Mouse (Mus musculus): Measurements from ENCODE around the gene Rbp4. TPM values are rescaled to one million over a fixed set of nuclear protein-coding genes. Genes with fewer than 3 reads are reported as not detected.
A peak's percentile ranks its signal among the peaks of the same experiment; 100 is the strongest.

Gene Rbp4
- total RNA-seq (2014; fragmentation: Nextera tagmentation) (not detected in 2 replicates), total RNA-seq (2017) (not detected in 2 replicates)

DNA sequence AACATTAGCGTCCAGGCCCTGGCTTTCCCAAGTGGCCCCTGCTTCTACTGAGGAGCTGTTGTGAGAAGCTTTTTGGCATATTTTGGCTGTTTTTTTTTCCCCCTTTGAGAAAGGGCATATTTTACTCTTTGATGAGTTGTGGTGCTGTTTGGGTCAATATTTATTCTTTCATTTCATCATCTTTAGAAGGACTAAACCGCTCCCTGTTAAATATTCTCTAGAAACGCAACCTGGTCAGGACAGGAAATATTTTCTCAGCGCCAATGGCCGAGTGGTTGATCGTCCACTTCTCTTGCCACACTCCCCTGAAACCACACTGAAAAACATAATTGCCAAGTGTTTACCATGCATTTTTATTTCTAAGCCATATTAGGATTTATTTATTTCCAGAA lies at the start of gene Rbp4:
Rbp4 (minus strand) TSS at position 63 of the 392 bp plus-strand sequence.
- no peak for ATAC-seq (replicated peaks; ENCODE audit: poor library complexity, severe bottlenecking)

DNA sequence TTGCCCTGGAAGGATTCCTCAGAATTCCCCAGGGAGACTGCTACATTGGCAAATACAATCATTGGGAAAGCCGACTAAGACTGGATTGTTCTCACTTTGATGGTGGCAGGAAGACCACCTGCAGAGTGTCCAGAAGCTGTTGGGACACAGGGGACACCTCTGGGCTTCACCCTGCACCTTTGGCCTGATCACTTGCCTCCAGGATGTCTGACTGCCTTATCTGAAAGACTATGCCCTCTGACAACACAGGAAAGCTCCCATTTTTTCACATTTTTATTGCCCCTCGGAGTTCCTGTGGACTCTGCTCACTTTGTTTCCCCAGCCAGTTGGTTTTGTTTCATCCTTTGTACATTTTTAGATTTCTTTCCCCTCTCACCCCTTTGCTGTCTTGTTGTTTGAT lies 39.6 kb upstream of the Rbp4 start:
- ATAC-seq (replicated peaks; ENCODE audit: poor library complexity, severe bottlenecking), result no peak

DNA sequence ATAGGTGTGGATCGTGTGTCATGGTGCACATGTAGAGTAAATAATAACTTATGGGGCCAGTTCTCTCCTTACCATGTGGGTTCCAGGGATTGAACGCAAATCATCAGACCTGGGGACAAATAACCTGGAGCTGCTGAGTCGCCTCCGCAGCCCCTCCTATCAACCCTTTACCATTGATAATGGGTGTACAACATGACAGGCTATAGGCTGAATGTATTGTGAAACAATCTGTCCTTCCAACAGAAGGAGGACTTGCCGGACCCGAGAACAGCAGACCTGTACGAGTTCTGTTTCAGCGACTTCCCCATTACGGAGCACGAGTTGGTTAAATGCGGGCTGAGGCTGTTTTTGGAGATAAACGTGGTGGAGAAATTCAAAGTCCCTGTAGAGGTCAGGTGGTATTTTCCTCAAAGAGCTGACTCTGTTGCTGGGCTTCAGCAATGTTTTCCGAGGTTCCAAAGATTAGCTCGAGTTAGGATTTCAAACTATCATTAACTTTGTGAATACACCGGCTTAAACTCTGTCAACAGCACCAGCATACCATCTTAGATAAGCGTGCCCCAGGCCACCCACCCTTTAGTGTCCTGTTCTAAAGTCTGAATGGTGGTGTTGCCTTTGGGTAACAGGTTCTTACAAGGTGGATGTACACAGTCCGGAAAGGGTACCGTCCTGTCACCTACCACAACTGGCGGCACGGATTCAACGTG lies 36.7 kb upstream of the Rbp4 start:
- no peak for ATAC-seq (replicated peaks; ENCODE audit: poor library complexity, severe bottlenecking)

DNA sequence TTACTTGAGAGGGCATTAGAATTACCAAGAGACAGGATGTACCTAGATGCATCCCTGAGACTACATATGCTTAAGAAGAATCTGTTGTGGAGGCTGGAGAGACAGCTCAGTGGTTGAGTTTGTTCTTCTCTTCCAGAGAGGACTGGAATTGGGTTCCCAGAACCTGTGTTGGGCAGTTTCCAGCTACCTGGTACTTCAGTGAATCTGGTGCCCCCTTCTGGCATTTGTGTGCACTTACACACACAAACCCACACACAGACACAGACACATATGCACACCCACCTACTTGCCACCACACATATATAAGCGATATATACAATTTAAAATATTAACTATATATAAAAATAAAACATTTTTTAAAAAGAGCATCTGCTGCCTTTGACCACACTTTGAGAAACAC lies 31.2 kb upstream of the Rbp4 start:
- ATAC-seq (replicated peaks; ENCODE audit: poor library complexity, severe bottlenecking), result no peak

DNA sequence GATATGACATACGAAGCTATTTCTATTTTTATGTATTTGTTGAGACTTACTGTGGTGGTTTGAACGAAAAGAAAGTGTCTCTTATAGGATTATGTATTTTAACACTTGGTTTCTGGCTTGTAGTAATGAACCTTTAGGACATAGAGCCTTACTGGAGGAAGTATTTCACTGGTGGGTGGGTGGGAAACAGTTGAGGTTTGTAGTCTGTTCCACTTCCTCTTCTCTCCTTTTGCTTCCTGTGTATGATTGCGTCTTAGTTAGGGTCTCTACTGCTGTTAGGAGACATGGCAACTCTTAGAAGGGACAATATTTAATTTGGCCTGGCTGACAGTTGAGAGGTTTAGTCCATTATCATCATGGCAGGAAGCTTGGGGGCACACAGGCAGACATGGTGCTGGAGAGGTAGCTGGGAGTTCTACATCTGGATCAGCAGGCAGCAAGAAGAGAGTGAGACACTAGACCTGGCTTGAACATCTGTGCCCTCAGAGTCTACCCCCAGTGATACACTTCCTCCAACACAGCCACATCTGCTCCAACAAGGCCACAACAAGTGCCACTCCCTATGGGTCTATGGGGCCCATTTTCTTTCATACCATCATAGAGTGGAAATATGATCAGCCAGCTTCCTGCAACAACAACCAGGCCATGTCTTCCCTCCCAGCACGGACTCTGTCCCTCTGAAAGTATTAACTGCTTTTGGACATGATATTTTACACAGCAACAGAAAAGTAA lies 18.6 kb upstream of the Rbp4 start:
- ATAC-seq (replicated peaks; ENCODE audit: poor library complexity, severe bottlenecking), result peak; percentile 91

DNA sequence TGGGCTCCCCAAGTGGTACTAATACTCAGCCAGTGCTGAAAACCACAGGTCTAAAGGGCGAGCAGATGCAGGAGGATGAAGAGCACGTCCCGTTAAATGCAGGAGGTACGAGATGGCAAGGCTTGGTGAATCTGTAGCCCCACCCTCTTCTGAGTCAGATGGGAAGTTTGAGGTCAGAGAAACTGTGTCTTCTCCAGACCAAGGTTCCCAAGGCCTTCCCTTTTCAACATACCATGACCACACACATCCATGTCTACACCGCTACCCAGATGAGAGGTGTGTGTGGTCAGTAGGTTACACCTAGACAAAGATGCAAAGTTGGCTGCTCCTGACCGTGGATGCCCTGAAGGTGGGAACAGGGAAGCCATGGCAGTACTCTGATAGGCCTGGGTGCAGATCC lies 9.7 kb upstream of the Rbp4 start:
- peak; percentile 44 for ATAC-seq (replicated peaks; ENCODE audit: poor library complexity, severe bottlenecking)

DNA sequence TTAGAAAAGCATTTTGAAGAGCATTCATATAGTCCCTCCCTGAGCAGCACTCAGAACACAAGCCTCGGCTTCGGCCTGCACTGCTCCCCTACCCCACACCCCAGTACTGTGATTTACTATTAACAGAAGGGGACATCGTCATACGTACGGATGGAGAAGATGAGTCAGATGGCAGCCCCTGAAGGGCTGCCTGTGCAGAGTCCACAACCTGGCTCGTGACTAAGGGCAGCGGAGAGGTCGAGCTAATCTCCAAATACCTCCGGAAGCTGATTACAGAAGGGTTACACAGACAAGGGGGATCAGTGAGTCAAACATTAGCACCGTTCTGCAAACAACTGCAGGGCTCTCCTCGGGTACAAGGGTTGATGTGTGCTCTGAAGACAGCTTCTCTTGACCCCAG lies 8.9 kb upstream of the Rbp4 start:
- ATAC-seq (replicated peaks; ENCODE audit: poor library complexity, severe bottlenecking), result no peak

DNA sequence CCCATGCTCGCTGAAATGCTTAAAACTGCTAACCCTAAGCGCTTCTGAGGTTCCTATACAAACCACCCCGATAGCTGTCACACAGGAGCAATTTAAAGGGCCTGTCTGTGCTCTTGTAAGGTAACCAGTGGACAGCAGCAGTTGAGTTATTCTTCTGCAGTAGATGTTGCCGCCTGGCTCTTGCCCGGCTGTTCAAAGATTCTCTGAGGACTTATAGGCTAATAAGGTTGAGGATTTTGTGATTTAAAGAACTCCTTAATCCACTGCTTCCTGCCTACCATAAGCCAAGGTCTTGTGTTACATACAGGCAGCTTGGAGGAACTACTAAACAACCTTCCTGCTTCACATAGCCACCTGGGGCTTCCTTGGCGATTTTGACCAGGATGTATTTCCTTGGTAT lies 7.4 kb upstream of the Rbp4 start, which contains the start of gene Pde6c:
Pde6c (plus strand) TSS at position 301 of the 400 bp plus-strand sequence.
- no peak for ATAC-seq (replicated peaks; ENCODE audit: poor library complexity, severe bottlenecking)

DNA sequence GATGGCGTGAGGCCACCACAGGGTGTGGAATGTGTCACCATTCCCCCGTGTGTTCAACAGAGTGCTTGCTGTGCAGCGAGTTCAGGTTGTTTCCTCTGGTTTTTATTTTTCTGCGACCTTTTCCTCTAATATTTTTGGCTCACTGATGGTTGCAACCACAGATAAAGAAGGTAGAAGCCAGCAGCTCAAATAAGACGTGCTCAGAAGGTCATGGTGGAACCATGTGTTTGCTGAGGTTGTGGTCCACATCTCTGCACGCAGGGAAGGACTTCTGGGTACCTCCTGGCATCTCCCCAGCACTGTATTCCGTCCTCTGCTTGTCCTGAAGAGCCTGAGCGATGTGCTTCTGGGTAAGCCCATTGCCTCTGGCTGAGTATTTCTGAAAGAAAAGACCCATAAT lies 1.6 kb upstream of the Rbp4 start:
- no peak for ATAC-seq (replicated peaks; ENCODE audit: poor library complexity, severe bottlenecking)

DNA sequence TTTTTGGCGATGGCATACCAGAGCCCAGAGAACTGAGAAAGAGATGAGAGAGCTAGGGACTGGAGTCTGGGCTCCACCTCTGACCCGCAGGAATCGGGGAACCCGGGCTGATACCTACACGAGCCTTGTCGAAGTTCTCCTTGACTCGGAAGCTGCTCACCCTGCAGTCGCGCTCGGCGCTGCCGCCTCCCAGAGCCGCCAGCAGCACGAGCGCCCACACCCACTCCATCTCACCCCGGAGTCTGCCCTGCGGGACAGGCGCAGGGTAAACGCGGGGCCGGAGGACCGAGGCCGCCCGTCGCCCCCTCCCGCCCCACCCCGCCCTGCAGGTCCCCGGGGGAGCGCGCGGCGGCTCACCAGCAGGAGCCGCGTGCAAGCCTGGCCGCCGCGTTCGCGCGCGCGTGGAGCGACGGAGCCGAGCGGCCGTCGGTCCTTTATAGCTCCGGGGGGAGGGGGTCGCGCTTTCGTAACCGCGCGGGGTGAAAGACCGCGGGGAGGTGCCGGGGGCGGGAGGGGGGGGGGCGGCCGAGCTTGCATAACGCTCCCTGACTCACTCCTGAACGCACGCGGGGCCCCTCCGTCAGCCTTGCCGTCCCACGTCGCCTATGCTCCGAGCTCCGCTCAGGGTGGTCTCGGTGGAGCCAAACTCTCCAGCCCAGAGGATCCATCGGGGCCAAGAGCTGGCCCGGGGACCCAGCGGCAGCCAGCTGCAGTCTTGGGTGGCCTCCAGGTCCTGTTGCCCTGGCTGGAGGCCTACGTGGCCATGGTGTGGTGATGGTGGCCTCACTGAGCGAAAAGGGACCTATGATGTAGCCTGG lies 471 bp downstream of the Rbp4 start:
- peak; percentile 52 for ATAC-seq (replicated peaks; ENCODE audit: poor library complexity, severe bottlenecking)

DNA sequence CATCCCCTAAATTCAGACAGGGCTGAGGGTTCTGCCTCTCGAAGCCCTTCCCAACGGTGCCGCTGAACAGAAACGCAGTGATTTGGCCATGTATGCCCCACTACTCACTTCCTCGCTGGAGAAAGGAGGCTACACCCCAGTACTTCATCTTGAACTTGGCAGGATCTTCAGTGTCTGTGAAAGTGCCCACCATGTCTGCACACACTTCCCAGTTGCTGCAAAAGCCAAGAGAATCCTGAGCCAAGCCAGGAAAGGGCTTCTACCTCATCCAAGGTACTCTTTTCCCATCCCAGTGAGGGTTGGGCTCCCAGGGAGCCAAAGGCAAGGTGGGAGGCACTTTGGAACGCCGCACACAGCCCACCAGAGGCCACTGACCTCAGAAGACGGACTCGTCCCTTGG lies 1.2 kb downstream of the Rbp4 start:
- ATAC-seq (replicated peaks; ENCODE audit: poor library complexity, severe bottlenecking), result 0 out of 2 replicates have a peak, but pooled peaks have one; percentile 10

DNA sequence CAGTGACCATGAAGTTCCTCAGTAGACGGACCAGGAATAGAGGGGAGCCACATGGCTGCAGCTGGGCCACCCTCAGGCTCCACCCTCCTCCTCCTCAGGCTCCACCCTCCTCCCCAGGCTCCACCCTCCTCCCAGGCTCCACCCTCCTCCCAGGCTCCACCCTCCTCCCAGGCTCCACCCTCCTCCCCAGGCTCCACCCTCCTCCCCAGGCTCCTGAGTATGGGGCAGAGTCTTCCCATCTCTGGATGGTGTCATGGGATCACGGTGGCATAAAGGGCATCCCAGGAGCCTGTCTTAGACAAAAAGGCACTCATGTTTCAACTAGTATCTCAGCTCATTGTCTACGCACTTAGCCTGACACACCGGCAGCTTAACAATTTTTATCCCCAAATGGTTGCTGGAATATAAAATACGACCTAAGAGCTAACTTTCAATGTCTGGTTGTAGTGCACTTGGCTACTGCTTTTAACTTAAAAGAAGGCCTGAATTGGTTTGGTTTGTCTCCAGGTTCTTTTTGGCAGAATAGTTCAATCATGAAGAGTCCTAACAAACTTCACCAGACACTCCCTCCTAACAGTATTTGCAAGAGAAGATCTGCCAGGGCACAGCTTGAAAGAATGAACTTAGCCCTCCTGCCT lies 4.8 kb downstream of the Rbp4 start:
- ATAC-seq (replicated peaks; ENCODE audit: poor library complexity, severe bottlenecking), result peak; percentile 30; the same call in 1 of the 2 replicates

DNA sequence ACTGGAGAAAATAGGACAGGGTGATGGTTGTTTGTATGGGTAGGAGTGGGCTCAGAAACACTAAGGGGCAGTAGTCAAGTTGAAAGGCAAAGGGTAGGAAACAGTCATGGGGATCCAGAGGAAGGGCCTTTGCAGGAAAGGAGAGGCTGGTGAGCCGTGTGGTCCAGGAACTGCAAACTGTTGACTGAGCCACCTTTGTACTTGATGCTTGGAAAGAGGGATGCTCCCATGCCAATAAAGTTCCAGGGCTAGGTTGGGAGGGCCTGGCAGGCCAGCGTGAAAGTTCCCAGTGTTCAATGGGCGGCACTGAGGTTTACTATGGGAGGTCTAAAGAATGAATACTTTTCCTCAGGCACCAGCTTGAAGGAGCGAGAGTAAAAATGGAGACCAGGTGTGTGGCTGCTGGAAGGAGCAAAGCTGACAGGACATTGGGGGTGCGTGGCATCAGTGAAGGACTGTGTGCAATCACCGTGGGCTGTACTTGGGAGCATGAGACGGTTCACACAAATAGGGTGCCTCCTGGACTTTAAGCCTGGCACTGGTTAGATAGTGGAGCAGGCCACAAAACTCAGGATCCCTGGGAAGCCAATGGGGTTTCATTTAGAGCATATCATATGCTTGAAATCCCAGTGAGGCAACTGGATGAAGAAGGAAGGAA lies 10.1 kb downstream of the Rbp4 start:
- no peak for ATAC-seq (replicated peaks; ENCODE audit: poor library complexity, severe bottlenecking)

DNA sequence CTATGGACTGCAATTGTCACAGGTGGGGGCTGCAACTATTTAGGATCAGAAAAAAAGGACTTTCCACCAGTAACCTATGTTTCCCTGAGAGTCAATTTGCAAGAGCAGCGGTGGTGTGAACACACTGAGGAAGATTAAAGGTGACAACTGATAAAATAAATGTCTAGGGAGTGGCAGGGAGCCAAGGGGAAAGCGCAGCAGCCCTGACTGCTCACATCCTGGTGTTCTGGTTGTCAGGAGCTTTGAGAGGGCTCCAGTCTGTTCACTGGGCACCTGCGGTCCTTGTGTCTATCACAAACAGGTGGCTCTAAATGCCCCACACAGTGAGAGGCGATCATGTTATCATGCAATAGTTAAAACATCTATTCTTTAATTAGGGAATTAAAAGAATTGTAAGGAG lies 12.5 kb downstream of the Rbp4 start:
- ATAC-seq (replicated peaks; ENCODE audit: poor library complexity, severe bottlenecking), result no peak

DNA sequence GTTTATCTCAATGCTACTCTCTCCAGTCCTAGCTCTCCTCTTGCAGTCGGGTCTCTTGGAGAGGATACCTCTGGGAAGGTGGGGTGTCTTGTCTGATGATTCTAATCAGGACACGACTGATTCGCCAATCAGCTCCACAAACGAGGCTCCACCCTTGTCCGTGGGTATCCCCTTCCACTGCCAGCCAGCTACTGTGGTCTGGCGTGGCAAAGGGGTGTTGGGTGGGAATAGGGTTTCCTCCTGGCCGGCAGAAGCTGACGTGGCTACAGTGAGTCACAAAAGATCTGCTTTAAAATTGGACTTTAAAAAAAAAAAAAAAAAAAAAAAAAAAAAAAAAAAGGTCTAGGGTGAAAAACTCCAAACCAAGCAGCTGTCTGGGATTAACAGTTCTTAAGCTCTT lies 14.0 kb downstream of the Rbp4 start:
- ATAC-seq (replicated peaks; ENCODE audit: poor library complexity, severe bottlenecking), result no peak

DNA sequence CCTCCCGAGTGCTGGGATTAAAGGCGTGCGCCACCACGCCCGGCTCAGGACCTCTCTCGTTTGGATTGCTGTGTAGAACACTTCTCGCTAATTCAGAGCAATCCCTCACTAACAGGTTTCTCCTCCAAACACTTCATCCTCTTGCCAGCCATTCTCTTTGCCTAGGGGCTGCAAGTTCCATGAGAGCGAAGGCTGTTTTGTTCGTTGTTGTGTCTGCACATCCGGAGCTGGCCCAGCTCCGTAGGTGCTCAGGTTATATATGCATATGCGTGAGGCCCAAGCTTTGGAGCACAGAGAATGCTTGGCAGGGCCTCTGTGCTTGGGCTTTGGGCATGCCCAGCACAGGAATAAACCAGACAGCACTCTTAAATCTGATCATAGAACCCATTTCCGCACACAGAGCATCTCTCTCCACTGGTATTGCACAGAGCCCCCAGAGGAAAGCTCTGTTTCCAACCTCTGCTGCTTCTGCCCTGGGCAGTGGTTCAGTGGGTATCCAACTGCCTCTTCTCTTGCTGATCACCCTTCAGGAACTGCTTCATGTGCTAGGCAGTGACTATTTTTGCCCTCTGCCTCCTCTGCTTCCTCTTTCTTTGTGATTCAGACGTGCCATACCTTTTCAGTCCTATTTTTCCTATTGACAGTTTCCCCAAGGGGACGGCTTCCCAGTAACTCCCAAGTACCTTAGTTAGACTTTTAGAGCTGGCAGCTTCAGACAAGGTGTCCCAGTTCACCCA lies 15.4 kb downstream of the Rbp4 start:
- peak; percentile 50; the same call in 1 of the 2 replicates for ATAC-seq (replicated peaks; ENCODE audit: poor library complexity, severe bottlenecking)

DNA sequence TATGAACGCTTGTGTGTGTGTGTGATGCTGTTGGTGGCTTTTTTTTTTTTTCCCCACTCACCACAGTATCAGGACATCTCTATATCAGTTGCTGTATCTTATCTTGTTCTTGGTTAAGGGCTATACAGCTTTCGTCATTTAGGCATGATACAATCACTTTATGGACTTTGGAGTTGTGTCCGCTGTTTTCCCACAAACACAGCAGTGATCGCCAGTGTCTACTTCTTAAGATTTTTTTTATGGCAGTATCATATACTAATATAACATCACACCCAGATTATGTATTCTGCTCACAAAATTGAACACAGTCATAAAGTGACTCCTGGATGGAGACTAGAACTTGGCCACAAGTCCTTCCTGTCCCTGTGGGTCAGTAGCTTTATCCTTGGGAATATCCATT lies 17.2 kb downstream of the Rbp4 start:
- no peak for ATAC-seq (replicated peaks; ENCODE audit: poor library complexity, severe bottlenecking)

DNA sequence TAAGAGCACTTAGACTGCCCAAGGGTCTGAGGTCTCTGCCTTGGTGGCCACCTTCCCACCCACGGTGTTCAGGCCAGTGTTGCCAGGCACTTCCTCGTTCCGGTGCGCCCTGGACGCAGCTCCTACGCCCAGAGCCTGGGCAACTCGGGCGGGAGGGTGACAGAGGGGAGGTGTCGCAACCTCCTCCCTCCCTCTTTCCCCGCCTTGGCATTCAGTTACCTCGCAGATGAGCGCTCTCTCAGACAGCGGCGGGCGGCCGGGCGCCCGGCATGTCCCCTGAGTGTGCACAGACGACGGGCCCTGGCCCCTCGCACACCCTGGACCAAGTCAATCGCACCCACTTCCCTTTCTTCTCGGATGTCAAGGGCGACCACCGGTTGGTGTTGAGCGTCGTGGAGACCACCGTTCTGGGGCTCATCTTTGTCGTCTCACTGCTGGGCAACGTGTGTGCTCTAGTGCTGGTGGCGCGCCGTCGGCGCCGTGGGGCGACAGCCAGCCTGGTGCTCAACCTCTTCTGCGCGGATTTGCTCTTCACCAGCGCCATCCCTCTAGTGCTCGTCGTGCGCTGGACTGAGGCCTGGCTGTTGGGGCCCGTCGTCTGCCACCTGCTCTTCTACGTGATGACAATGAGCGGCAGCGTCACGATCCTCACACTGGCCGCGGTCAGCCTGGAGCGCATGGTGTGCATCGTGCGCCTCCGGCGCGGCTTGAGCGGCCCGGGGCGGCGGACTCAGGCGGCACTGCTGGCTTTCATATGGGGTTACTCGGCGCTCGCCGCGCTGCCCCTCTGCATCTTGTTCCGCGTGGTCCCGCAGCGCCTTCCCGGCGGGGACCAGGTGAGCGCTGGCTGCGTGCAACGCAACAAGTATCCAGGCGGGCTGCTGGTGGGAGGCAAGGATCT lies 28.0 kb downstream of the Rbp4 start, which contains the start of gene Ffar4:
Ffar4 (plus strand) TSS at position 214 of the 901 bp plus-strand sequence.
- ATAC-seq (replicated peaks; ENCODE audit: poor library complexity, severe bottlenecking), result peak; percentile 98
